Mouse (Mus musculus) intestine, postnatal 0 days (tissue): ENCODE data around the gene Cib4. TPM values are rescaled to one million over a fixed set of nuclear protein-coding genes. Genes with fewer than 3 reads are reported as not detected.
A peak's percentile ranks its signal among the peaks of the same experiment; 100 is the strongest.

Source experiments
- ATAC-seq: fragments of 200-750 bp; cut with Nextera tagmentation; 2 replicates; pipeline ENCODE4 v1.8.0; 2017; ENCODE audit warnings: mild to moderate bottlenecking, moderate TSS enrichment, moderate library complexity
- H3K27ac ChIP-seq: fragments of 300-500 bp; sonication (generic); 2 replicates; pipeline ENCODE4 v1.5.1; 2014; ENCODE audit warnings: mild to moderate bottlenecking, low read depth, low read length, moderate library complexity
- H3K27me3 ChIP-seq: fragments of 300-500 bp; sonication (generic); replicated peaks from 2 replicates; pipeline ENCODE4 v1.6.1; 2014; ENCODE audit warnings: low read length, mixed read lengths; ENCODE audit not compliant: control insufficient read depth, insufficient read depth
- H3K36me3 ChIP-seq: fragments of 300-500 bp; sonication (generic); 2 replicates; pipeline ENCODE4 v1.6.1; 2014; ENCODE audit warnings: mild to moderate bottlenecking, moderate library complexity; ENCODE audit not compliant: control insufficient read depth, insufficient read depth
- H3K4me1 ChIP-seq: fragments of 300-500 bp; sonication (generic); replicated peaks from 2 replicates; pipeline ENCODE4 v1.6.1; 2014; ENCODE audit warnings: antibody characterized with exemption, low read length, mixed read lengths; ENCODE audit not compliant: control insufficient read depth, insufficient read depth
- H3K4me2 ChIP-seq: fragments of 300-500 bp; sonication (generic); replicated peaks from 2 replicates; pipeline ENCODE4 v1.6.1; 2014; ENCODE audit warnings: low read depth, mild to moderate bottlenecking, moderate library complexity
- H3K4me3 ChIP-seq: fragments of 300-500 bp; sonication (generic); 2 replicates; pipeline ENCODE4 v1.5.1; 2014; ENCODE audit warnings: low read depth, low read length
- H3K9ac ChIP-seq: fragments of 300-500 bp; sonication (generic); 2 replicates; pipeline ENCODE4 v1.6.1; 2014; ENCODE audit warnings: mild to moderate bottlenecking, low read depth, low read length
- H3K9me3 ChIP-seq: fragments of 300-500 bp; sonication (generic); 2 replicates; pipeline ENCODE4 v1.6.1; 2016; ENCODE audit warnings: mixed run types; ENCODE audit not compliant: control insufficient read depth
- CTCF ChIP-seq: sonication (generic); IDR thresholded peaks from 2 replicates; pipeline ENCODE4 v1.5.1; 2016; ENCODE audit warnings: low read depth, mild to moderate bottlenecking, control low read depth, antibody characterized with exemption, moderate library complexity
- WGBS: fragments of 180-500 bp; shearing (Covaris S2); extraction: QIAGEN DNeasy Blood & Tissue Kit; methylation state at CpG from one replicate; pipeline ENCODE4 v1.1.7; 2014; 5-methylcytosine and 5-hydroxymethylcytosine counted together
- polyA plus RNA-seq: library from polyadenylated mRNA; unstranded; fragments of >200 nt; fragmentation: Nextera tagmentation; extraction: Ambion mirVana; gene quantifications from 2 replicates; pipeline ENCODE4 v1.2.1, GENCODE M21; 2015

Cib4 gene
- polyA plus RNA-seq, 1 experiment from 2014 or later = not detected

GRCm38 (mm10) chr5:30591205-30591731, 45.6 kb upstream of the Cib4 start:
- H3K4me1 ChIP-seq = 0 out of 2 replicates have a peak, but pooled peaks cover 2% of the 10 kb centered on the region
- ATAC-seq = no peak
- 55% methylated on average over 5 of the region's 5 CpGs for WGBS
- no peak overlapping the region for H3K9ac ChIP-seq
- TF ChIP-seq CTCF = no peak
- H3K36me3 ChIP-seq = no peaks in the 10 kb centered on the region
- H3K27ac ChIP-seq = no peak overlapping the region
- H3K4me2 ChIP-seq = no peak overlapping the region
- H3K4me3 ChIP-seq = no peak overlapping the region
- H3K27me3 ChIP-seq = peaks cover 25% of the 10 kb centered on the region
- no peaks in the 10 kb centered on the region for H3K9me3 ChIP-seq

GRCm38 (mm10) chr5:30590231-30590630, 44.6 kb upstream of the Cib4 start:
- Histone ChIP-seq H3K27me3 (peaks cover 25% of the 10 kb centered on the region), H3K27ac (no peak overlapping the region), H3K36me3 (no peaks in the 10 kb centered on the region), H3K4me3 (no peak overlapping the region), H3K9me3 (no peaks in the 10 kb centered on the region), H3K4me2 (0 out of 2 replicates have a peak overlapping the region, but pooled peaks have one; percentile 76), H3K4me1 (0 out of 2 replicates have a peak, but pooled peaks cover 2% of the 10 kb centered on the region), H3K9ac (no peak overlapping the region)
- WGBS = 60% methylated on average over 5 of the region's 5 CpGs
- no peak for ATAC-seq
- TF ChIP-seq CTCF = no peak

DNA sequence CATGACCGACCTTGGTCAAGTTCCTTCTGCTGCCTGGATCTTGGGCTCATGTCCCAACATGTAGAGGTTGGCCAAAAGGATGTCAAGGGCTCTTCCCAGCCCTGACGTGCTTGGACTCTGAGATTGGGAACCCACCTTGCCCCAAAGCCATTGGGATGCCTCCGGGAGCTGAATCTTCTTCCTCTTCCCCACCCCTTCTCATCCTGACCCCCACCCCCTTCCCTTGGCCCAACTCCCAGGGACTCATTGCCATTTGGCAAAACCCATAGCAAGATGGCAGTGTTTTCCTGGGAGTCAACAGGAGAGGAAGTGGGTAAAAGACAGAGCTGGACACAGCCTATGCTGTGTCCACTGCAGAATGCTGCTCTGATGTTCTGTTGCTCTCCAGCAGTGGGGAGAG, 43.9 kb upstream of the Cib4 start:
- no peak for ATAC-seq
- 75% methylated on average over 3 of the region's 3 CpGs for WGBS

GRCm38 (mm10) chr5:30589069-30589468, 43.4 kb upstream of the Cib4 start:
- H3K27me3 ChIP-seq = peaks cover 25% of the 10 kb centered on the region
- no peak overlapping the region for H3K27ac ChIP-seq
- 53% methylated on average over 4 of the region's 4 CpGs for WGBS
- ATAC-seq = no peak
- 0 out of 2 replicates have a peak, but pooled peaks cover 2% of the 10 kb centered on the region for H3K4me1 ChIP-seq
- no peaks in the 10 kb centered on the region for H3K36me3 ChIP-seq
- no peak overlapping the region for H3K9ac ChIP-seq
- peak overlapping the region; percentile 46 for H3K4me3 ChIP-seq
- peak overlapping the region; percentile 76 for H3K4me2 ChIP-seq
- no peak for TF ChIP-seq CTCF
- H3K9me3 ChIP-seq = no peaks in the 10 kb centered on the region

More for the DNA sequence above, 43.9 kb upstream of the Cib4 start:
- no peak for TF ChIP-seq CTCF
- H3K27ac ChIP-seq = no peak overlapping the region
- peaks cover 25% of the 10 kb centered on the region for H3K27me3 ChIP-seq
- 0 out of 2 replicates have a peak, but pooled peaks cover 2% of the 10 kb centered on the region for H3K4me1 ChIP-seq
- no peaks in the 10 kb centered on the region for H3K9me3 ChIP-seq
- no peak overlapping the region for H3K4me3 ChIP-seq
- H3K4me2 ChIP-seq = peak overlapping the region; percentile 76
- H3K36me3 ChIP-seq = no peaks in the 10 kb centered on the region
- no peak overlapping the region for H3K9ac ChIP-seq

DNA sequence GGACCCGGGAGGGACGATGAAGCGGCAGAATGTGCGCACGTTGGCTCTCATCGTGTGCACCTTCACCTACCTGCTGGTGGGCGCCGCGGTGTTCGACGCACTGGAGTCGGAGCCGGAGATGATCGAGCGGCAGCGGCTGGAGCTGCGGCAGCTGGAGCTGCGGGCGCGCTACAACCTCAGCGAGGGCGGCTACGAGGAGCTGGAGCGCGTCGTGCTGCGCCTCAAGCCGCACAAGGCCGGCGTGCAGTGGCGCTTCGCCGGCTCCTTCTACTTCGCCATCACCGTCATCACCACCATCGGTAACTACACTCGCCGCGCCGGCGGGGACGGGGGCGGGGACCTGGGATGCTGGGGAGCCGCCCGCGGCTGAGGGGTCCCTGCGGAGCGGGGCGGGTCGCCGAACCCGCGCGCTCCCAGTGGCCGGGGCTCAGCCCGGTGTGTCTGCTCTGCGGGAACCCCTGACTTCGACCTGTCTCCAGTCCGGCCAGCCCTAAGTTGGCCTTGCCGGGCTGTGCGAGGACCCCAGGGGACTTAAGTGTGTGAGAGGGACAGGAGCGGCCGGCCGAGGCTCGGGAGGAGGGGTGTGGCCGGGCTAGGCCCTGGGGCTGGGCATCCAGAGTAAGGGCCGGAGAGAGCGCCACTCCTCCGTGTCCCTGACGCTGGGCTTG, 42.8 kb upstream of the Cib4 start:
- ATAC-seq = 0 out of 2 replicates have a peak, but pooled peaks have one; percentile 14
- Histone ChIP-seq H3K9ac (no peak overlapping the region), H3K36me3 (no peaks in the 10 kb centered on the region), H3K9me3 (no peaks in the 10 kb centered on the region), H3K27me3 (peaks cover 28% of the 10 kb centered on the region), H3K4me1 (0 out of 2 replicates have a peak, but pooled peaks cover 2% of the 10 kb centered on the region), H3K4me3 (peak overlapping the region; percentile 46), H3K27ac (no peak overlapping the region), H3K4me2 (peak overlapping the region; percentile 76)
- WGBS = under 1% methylated on average over 55 of the region's 70 CpGs
- no peak for TF ChIP-seq CTCF

DNA sequence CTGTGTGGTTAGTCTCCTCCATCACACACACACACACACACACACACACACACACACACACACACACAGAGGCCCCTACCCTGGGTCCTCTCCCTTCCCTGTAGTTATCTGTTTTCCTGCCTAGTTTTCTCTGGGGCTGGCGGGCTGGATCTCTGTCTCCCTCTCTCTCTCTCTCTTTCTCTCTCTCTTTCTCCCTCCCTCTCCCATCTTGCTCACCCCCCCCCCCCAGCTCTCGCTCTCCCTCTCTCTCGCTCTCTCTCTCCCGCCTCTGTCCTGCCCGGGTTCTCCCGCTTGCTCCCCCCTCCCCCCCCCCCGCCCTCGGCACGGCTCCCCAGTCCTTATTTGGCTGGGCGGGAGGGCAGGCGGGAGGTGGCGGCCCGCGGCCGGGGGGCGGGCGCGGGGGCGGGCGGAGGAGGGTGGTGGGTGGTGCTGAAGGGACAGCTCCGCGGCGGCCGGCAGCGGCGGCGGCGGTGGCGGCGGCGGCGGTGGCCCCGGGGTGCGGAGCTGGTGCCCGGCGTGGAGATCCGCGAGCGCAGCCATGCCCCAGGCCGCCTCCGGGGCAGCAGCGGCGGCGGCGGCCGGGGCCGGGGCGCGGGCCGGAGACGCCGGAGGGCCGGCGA, 42.2 kb upstream of the Cib4 start, which contains the start of gene Kcnk3:
Gene Kcnk3, plus strand, starts transcription at position 490 of the 620 bp plus-strand sequence.
- no peak within 1 kb of the TSS for H3K9ac ChIP-seq
- H3K4me1 ChIP-seq = 0 out of 2 replicates have a peak, but pooled peaks cover 2% of the 10 kb centered on the region
- H3K4me2 ChIP-seq = peak within 1 kb of the TSS; percentile 76
- H3K9me3 ChIP-seq = no peaks in the 10 kb centered on the region
- no peak for TF ChIP-seq CTCF
- peaks cover 28% of the 10 kb centered on the region for H3K27me3 ChIP-seq
- H3K4me3 ChIP-seq = peak within 1 kb of the TSS; percentile 46
- H3K36me3 ChIP-seq = no peaks in the 10 kb centered on the region
- ATAC-seq = peak; percentile 45
- H3K27ac ChIP-seq = no peak within 1 kb of the TSS
- 0% methylated on average over 30 of the region's 54 CpGs for WGBS
